Mouse (Mus musculus) liver, embryonic 14.5 days (tissue): Measurements from ENCODE around the gene Ccl9.

Experiments
- CTCF ChIP-seq: IDR thresholded peaks from 2 replicates; pipeline ENCODE4 v1.5.1; 2016; ENCODE audit warnings: antibody characterized with exemption, low read depth, control low read depth
- EP300 ChIP-seq: IDR thresholded peaks from 2 replicates; pipeline ENCODE4 v1.6.1; 2016; ENCODE audit warnings: antibody characterized with exemption, low read depth

DNA sequence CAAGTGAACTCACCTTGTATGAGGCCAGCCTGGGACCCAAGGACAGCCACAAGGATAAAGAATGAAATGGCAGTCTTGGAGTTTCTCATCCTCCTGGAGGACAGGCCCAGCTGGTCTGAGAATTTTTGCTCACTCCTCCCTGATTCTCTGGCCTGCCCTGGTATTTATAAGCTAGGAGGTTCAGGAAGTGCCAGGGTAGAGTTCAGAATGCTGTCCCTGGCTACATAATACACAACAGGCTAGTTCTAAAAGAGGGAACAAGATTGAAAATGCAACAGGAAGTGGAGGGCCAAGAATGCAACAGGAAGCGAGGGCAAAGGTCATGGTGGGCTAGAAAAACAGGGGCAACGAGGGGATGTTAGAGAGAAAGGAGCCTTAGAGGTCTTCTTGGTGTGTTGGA, 14.4 kb upstream of the Ccl9 start, which contains the start of gene Ccl6:
- no peak for TF ChIP-seq CTCF
- no peak for TF ChIP-seq EP300
